Mouse (Mus musculus): ENCODE measurements at regions not wholly inside any gene's neighbourhood (a gene's known extent, or its start where the extent isn't known, plus 50 kb on each side); places are given as distances from the start of the nearest gene placed in this dataset.

DNA sequence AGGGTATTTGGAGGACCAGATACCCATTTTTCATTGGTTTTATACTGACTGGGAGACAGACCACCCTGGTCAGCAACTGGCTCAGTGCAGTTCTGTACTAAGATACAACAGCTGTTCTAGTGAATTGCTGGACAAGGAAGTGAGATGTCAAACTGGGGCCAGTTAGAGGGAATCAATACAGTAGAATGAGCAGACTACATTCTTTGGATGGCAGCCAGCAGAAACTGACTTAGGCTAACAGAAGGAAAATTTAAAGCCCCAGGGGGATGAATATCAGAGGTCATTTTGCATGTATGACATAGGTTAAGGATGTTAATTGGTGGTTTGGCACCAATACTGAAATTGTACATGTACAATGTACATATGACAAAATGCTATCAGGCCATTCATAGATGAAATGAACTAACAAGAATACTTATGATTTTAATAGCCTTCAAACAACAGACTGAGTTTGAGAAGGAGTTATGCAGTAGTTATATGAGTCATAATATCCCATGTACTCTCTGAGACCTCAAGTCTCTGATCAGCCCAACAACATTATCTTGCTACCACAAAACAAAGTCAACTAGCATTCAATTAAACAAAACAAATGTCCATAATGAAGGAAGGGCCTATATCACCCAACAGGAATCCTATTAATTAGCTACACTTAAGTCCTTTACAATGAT is 910.3 kb downstream of the Gsdmc2 start:
- H3K4me1 ChIP-seq (ENCODE audit: control insufficient read depth, insufficient read depth, low read length): no peaks in the 10 kb centered on the region
- H3K27ac ChIP-seq (ENCODE audit: control insufficient read depth, insufficient read depth, low read depth, low read length): no peak overlapping the region
- H3K4me3 ChIP-seq (ENCODE audit: control insufficient read depth, low read depth, low read length): no peak overlapping the region
- H3K36me3 ChIP-seq (ENCODE audit: control insufficient read depth, insufficient read depth, low read length): no peaks in the 10 kb centered on the region
- H3K27me3 ChIP-seq (ENCODE audit: control insufficient read depth, insufficient read depth, low read length): no peaks in the 10 kb centered on the region
- TF ChIP-seq POLR2A (IDR thresholded peaks at IDR 0.05; ENCODE audit: control insufficient read depth, low read depth, low read length) (no peak), CTCF (IDR thresholded peaks at IDR 0.05; ENCODE audit: control insufficient read depth, insufficient read depth, insufficient replicate concordance, low read depth, low read length) (no peak)

DNA sequence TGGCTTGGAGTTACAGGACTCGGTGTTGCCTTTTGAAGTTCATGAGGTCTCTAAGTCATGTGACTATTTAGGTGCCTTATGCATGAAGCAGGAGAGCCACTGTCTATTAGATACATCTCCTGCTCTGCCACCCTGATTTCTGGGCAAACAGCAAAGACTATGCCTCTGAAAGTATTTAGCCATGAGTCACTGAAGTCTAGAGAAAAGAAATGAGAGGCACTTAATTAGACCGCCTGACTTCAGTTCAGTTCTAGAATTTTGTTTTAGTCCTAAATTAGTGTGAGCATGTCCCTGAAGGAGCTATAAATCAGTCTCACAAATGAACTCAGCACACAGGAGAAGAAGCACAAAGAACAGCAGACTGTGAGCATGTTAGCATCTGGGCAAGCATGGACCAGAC is 924.5 kb downstream of the Gsdmc2 start:
- H3K27me3 ChIP-seq (ENCODE audit: control insufficient read depth, insufficient read depth, low read length): no peaks in the 10 kb centered on the region
- H3K27ac ChIP-seq (ENCODE audit: control insufficient read depth, insufficient read depth, low read depth, low read length): no peak overlapping the region
- no peaks in the 10 kb centered on the region for H3K4me1 ChIP-seq (ENCODE audit: control insufficient read depth, insufficient read depth, low read length)
- no peaks in the 10 kb centered on the region for H3K36me3 ChIP-seq (ENCODE audit: control insufficient read depth, insufficient read depth, low read length)
- H3K4me3 ChIP-seq (ENCODE audit: control insufficient read depth, low read depth, low read length): no peak overlapping the region
- TF ChIP-seq POLR2A (IDR thresholded peaks at IDR 0.05; ENCODE audit: control insufficient read depth, low read depth, low read length) (no peak), CTCF (IDR thresholded peaks at IDR 0.05; ENCODE audit: control insufficient read depth, insufficient read depth, insufficient replicate concordance, low read depth, low read length) (no peak)

DNA sequence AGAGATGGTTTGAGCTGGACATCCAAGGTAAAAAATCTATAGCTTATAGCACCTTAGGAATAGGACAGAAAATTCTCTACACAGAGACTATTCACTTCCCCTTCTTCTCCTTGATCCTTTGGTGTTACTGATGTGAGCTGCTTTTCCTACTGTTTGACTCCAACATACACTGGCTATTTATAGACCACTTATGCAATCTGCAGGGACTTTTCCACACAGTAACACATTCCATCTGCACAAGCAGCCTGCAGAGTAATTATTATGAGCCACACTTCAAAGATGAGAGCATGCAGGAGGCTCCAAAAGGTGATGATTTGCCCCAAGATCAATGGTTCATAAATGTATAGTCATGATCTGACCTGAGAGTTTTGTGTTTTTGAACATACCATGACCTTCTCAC is 925.7 kb downstream of the Gsdmc2 start:
- no peak overlapping the region for H3K4me3 ChIP-seq (ENCODE audit: control insufficient read depth, low read depth, low read length)
- TF ChIP-seq POLR2A (IDR thresholded peaks at IDR 0.05; ENCODE audit: control insufficient read depth, low read depth, low read length) (no peak), CTCF (IDR thresholded peaks at IDR 0.05; ENCODE audit: control insufficient read depth, insufficient read depth, insufficient replicate concordance, low read depth, low read length) (no peak)
- H3K27ac ChIP-seq (ENCODE audit: control insufficient read depth, insufficient read depth, low read depth, low read length): no peak overlapping the region
- no peaks in the 10 kb centered on the region for H3K4me1 ChIP-seq (ENCODE audit: control insufficient read depth, insufficient read depth, low read length)
- H3K27me3 ChIP-seq (ENCODE audit: control insufficient read depth, insufficient read depth, low read length): no peaks in the 10 kb centered on the region
- H3K36me3 ChIP-seq (ENCODE audit: control insufficient read depth, insufficient read depth, low read length): no peaks in the 10 kb centered on the region

DNA sequence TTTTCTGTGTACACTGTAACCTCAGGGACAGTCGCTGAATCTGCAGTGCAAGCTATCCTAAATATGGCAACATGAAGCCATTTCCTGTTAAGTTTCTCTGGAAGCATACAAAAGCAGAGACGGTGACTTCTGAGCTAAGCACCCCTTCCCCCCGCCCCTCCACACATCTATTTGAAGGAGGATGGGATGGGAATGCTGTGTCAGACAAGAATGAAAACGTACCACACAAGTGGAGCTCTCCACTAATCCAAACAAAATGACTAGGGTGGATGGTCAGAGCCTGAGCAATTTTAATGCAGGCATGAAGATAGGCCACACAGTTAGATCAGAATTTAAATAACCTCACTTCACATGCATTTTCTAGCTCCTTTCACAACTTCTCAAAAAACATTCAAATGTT is 936.6 kb downstream of the Gsdmc2 start:
- no peaks in the 10 kb centered on the region for H3K36me3 ChIP-seq (ENCODE audit: control insufficient read depth, insufficient read depth, low read length)
- H3K27ac ChIP-seq (ENCODE audit: control insufficient read depth, insufficient read depth, low read depth, low read length): no peak overlapping the region
- no peak overlapping the region for H3K4me3 ChIP-seq (ENCODE audit: control insufficient read depth, low read depth, low read length)
- TF ChIP-seq CTCF (IDR thresholded peaks at IDR 0.05; ENCODE audit: control insufficient read depth, insufficient read depth, insufficient replicate concordance, low read depth, low read length) (no peak), POLR2A (IDR thresholded peaks at IDR 0.05; ENCODE audit: control insufficient read depth, low read depth, low read length) (no peak)
- H3K27me3 ChIP-seq (ENCODE audit: control insufficient read depth, insufficient read depth, low read length): no peaks in the 10 kb centered on the region
- no peaks in the 10 kb centered on the region for H3K4me1 ChIP-seq (ENCODE audit: control insufficient read depth, insufficient read depth, low read length)

DNA sequence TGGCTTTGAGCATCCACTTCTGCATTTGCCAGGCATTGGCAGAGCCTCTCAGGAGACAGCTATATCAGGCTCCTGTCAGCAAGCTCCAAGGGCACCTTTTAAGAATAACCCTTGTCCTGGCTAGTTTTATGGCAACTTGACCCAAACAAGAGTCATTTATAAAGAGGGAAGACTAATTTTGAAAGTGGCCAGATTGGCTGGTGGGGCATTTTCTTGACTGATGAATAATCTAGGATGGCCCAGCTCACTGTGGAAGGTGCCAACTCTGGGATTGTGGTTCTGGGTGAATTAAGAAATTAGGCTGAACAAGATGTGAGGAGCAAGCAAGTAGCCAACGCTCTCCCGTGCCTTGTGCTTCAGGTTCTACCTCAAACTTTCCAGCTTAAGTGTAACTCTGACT is 937.8 kb downstream of the Gsdmc2 start:
- H3K27me3 ChIP-seq (ENCODE audit: control insufficient read depth, insufficient read depth, low read length): no peaks in the 10 kb centered on the region
- H3K36me3 ChIP-seq (ENCODE audit: control insufficient read depth, insufficient read depth, low read length): no peaks in the 10 kb centered on the region
- no peaks in the 10 kb centered on the region; the same call in 1 of the 2 replicates for H3K4me1 ChIP-seq (ENCODE audit: control insufficient read depth, insufficient read depth, low read length)
- no peak overlapping the region for H3K4me3 ChIP-seq (ENCODE audit: control insufficient read depth, low read depth, low read length)
- no peak overlapping the region for H3K27ac ChIP-seq (ENCODE audit: control insufficient read depth, insufficient read depth, low read depth, low read length)
- TF ChIP-seq CTCF (IDR thresholded peaks at IDR 0.05; ENCODE audit: control insufficient read depth, insufficient read depth, insufficient replicate concordance, low read depth, low read length) (no peak), POLR2A (IDR thresholded peaks at IDR 0.05; ENCODE audit: control insufficient read depth, low read depth, low read length) (no peak)

DNA sequence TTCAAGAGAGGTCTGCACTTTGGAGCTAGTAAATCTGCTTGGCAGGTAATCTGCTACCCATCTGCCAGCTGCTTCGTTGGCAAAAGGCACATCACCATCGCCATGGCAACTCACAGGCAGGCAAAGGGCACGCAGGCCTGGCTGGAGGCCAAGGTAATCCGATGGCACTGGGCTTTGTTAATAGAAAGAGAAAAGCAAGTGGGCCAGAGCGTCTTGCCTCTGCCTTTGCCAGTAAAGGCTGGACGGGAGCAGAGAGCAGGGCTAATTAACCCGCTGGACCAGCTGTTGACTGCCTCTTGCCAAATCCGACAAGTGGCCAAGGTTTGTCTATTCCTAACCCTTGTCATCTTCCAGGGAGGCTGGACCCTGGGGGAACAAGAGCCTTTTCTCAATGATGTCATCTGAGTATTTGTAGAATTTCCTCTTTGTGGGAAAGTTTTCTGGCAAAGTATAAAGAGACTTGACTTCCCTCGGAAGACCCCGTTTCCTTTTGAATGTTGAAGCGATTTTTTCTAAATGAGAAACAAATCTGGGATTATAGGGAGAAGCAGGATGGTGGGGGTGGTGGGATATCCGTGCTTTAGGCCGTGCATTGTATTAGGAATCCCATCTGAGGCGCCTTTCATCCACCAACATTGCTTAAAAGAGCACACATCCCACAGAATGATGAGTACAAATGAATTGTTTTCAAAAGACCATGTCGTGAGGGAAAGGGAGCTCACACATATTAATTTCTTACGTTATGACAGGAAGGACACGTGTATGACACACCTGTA is 941.7 kb downstream of the Gsdmc2 start:
- Histone ChIP-seq H3K4me3 (ENCODE audit: control insufficient read depth, low read depth, low read length) (no peak overlapping the region), H3K27ac (ENCODE audit: control insufficient read depth, insufficient read depth, low read depth, low read length) (no peak overlapping the region), H3K27me3 (ENCODE audit: control insufficient read depth, insufficient read depth, low read length) (no peaks in the 10 kb centered on the region), H3K36me3 (ENCODE audit: control insufficient read depth, insufficient read depth, low read length) (no peaks in the 10 kb centered on the region), H3K4me1 (ENCODE audit: control insufficient read depth, insufficient read depth, low read length) (no peaks in the 10 kb centered on the region; the same call in 1 of the 2 replicates)
- TF ChIP-seq CTCF (IDR thresholded peaks at IDR 0.05; ENCODE audit: control insufficient read depth, insufficient read depth, insufficient replicate concordance, low read depth, low read length): no peak
- TF ChIP-seq POLR2A (IDR thresholded peaks at IDR 0.05; ENCODE audit: control insufficient read depth, low read depth, low read length): no peak

DNA sequence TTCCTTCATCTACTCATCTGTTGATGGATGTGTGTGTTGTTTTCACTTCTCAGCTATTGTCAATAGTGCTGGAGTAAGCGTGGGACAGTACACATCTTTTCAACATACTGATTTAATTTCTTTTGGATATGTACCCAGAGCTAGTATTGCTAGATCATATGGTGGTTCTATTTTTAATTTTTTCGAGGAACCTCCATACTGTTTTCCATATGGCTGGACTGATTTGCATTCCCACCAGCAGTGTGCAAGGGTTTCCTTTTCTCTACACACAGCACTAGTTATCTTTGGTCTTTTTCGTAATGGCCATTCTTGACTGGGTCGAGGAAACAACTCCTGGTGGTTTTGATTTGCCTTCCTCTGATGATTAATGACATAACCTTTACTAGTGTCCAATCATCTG is 943.0 kb downstream of the Gsdmc2 start:
- Histone ChIP-seq H3K4me1 (ENCODE audit: control insufficient read depth, insufficient read depth, low read length) (no peaks in the 10 kb centered on the region; the same call in 1 of the 2 replicates), H3K27me3 (ENCODE audit: control insufficient read depth, insufficient read depth, low read length) (no peaks in the 10 kb centered on the region), H3K27ac (ENCODE audit: control insufficient read depth, insufficient read depth, low read depth, low read length) (no peak overlapping the region), H3K36me3 (ENCODE audit: control insufficient read depth, insufficient read depth, low read length) (no peaks in the 10 kb centered on the region), H3K4me3 (ENCODE audit: control insufficient read depth, low read depth, low read length) (no peak overlapping the region)
- TF ChIP-seq POLR2A (IDR thresholded peaks at IDR 0.05; ENCODE audit: control insufficient read depth, low read depth, low read length) (no peak), CTCF (IDR thresholded peaks at IDR 0.05; ENCODE audit: control insufficient read depth, insufficient read depth, insufficient replicate concordance, low read depth, low read length) (no peak)

Measured in testis, adult 2 months (tissue).